Mouse (Mus musculus) adrenal gland, adult (tissue): ENCODE results near the gene Myh1.

Experiments used
- DNase-seq, 2 experiments: peaks; one replicate each; pipeline ENCODE4 v3.0.0; 2022 to 2023; ENCODE audit warnings: low spot score in 1 of 2; ENCODE audit not compliant: inconsistent age in 2 of 2

The Myh1 gene

GRCm38 (mm10) chr11:67199752-67200151 lies at the start of gene Myh1:
Myh1 (plus strand) TSS chr11:67200052.
- DNase-seq, result no peak

- no peak for DNase-seq
These were observed 49.6 kb upstream of the Myh1 start for GRCm38 (mm10) chr11:67150237-67150636.

- DNase-seq, result no peak
These were observed 48.7 kb upstream of the Myh1 start for GRCm38 (mm10) chr11:67151159-67151558.

DNA sequence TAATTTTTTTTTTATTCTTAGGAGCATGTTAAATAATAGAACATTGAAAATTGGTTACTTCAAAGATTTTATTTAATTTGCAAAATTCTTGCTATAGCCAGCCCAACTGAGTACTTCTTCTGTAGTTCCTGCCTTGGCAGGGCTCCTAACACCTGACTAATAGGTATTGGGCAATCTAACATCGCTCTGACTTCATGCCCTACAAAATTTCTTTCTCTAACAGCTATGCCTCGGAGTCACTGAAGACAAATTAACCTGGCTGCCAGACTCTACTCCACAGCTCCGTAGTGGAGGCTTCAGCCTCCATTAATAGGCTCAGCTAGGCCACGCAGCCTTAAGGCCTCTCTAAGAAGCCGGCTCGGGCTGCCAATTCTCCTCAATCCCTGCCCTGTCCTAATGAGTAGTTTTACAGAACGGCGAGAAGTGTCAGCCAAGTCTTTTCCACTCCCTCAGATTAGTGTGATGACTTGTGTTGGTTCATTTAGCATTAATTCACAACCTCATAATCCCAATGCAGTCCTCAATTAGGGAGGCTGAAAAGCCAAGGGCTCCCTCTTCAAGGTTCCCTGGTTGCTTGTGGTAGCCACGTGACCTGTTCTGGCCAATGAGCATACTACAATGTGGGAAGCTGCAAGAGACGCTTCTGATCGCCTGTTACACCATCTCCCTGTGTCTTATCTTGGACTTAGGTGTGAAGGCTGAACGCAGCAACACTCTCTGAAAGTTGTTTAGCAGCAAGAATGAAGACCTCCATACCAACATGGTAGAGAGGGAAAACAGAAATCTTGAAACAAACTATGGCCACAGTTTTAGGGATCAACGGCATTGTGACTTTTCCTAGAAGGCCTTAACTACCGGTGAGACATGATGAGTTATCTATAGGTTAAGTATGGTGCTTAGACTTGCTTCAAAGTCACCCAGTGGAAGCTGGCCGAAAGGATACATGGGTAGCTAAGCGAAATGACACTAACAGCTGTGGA lies 47.9 kb upstream of the Myh1 start:
- peak in 1 of 2 experiments; percentile 76 for DNase-seq

GRCm38 (mm10) chr11:67153123-67153522 lies 46.7 kb upstream of the Myh1 start:
- peak in 1 of 2 experiments; percentile 22 for DNase-seq

DNA sequence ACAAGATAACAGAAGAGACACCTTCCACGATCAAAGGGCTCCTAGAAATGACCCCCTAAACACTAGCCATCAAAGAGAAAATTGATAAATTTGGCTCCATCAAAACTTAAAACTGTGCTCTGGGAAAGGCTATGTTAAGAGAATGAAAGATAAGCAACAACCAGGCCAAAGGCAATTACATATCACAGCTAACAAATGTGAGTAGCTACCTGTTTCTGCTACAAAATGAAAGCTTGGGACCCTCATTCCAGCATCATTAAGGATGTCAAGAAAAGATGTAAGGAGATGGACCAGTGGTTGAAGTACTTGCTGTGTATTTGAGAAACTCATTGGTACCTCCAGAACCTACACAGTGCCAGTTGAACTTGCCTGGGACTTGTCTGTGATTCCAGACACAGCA lies 46.0 kb upstream of the Myh1 start:
- no peak for DNase-seq

- DNase-seq, result no peak
These were observed 44.2 kb upstream of the Myh1 start for GRCm38 (mm10) chr11:67155650-67156049.

DNA sequence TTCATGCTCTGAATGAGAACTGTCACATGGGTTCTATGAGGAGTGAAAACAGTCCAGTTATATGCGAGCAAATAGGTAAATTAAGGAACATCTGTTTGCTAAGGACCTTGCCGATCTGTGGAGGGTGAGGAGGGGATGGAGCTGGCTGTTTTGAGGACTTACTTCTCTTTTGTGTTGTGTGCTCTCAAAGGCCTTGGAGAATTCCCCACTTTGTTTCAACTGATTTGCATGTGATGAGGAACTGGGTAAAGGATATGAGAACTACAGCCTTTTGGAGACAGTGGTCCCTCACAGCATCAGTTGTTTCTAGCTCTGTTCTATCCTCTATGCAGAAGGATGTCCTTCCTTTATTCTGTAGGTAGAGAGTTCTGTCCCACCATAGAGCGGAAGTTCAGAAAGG lies 39.7 kb upstream of the Myh1 start:
- DNase-seq, result no peak

GRCm38 (mm10) chr11:67163701-67164100 lies 36.2 kb upstream of the Myh1 start:
- DNase-seq, result no peak

DNA sequence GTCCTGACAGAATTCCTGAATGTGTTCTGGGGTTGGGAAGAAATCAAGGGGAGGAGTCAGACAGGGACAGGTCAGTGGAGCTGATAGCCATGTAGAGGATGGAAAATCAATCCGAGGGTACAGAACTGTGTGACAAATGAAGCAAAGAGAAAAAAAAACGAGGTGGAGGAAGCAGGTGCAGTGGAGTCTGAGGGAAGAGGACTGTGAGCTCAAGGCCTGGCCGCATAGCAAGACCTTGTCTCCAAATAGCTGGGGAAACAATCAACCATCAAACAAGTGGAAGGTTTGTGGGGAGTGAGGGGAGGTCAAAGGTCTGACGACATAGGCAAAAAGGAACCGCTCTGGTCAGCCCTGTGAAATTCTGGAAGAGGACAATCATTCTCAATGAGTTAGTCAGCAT lies 35.0 kb upstream of the Myh1 start:
- no peak for DNase-seq

DNA sequence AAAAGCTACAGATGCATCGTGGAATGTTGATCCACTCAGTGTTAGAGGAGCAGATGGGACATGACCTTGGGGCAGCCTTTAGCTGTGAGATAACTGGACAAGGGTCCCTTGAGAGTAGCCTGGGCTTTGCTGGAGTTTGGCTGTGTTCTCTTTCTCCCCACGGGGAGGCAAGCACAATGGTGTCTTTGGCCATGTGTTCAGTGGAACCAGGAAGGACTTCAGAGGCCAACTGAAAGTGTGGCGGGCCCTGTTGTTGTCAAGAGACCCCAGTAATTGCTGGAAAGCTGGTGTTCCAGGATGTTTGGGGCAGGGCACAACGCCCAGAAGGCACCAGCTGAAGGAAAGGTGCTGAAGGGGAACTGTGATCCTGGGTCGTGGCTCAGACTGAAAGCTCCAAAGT lies 30.6 kb upstream of the Myh1 start:
- DNase-seq, result no peak

GRCm38 (mm10) chr11:67170727-67171126 lies 29.1 kb upstream of the Myh1 start, which contains the start of gene Myh2:
Myh2 (plus strand) TSS chr11:67171027.
- DNase-seq, result no peak

DNA sequence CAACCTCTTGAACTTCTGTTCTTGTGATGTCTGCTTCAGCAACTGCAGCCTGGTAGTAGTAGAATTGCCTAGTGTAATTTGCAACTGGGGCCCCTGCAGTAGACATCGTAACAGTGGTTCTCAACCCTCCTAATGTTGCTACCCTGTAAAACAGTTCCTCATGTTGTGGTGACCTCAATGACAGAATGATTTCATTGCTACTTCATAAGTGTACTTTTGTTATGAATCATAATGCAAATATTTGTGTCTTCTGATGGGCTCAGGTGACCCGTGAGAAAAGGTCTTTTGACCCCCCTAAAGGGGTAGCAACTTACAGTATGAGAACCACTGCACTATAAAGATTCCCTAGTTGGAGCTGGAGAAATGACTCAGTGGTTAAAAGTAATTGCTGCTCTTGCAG lies 27.4 kb upstream of the Myh1 start:
- no peak for DNase-seq

DNA sequence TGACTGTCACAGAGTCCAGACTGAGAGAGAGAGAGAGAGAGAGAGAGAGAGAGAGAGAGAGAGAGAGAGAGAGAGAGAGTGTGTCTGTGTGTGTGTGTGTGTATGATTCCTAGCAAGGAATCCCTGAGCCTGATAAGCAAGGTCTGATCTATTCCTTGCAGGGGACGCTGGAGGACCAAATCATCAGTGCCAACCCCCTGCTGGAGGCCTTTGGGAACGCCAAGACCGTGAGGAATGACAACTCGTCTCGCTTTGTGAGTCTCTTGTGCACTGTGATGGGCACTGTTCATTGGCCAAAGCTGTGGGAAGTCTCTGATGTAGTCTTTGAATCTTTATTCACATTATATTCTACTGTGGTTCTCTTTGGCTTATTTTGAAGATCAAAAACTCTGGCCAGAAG lies 23.5 kb upstream of the Myh1 start:
- no peak for DNase-seq

- no peak for DNase-seq
These were observed 9.5 kb upstream of the Myh1 start for GRCm38 (mm10) chr11:67190316-67190715.

- no peak for DNase-seq
These were observed 9.0 kb upstream of the Myh1 start for GRCm38 (mm10) chr11:67190814-67191213.

GRCm38 (mm10) chr11:67191496-67191895 lies 8.4 kb upstream of the Myh1 start:
- no peak for DNase-seq

- no peak for DNase-seq
These were observed 531 bp upstream of the Myh1 start for GRCm38 (mm10) chr11:67199321-67199720.

GRCm38 (mm10) chr11:67204766-67205165 lies 4.9 kb downstream of the Myh1 start:
- peak in 1 of 2 experiments; percentile 41 for DNase-seq

- DNase-seq, result no peak
These were observed 22.0 kb downstream of the Myh1 start for GRCm38 (mm10) chr11:67221803-67222202.

- no peak for DNase-seq
These were observed 24.6 kb downstream of the Myh1 start for GRCm38 (mm10) chr11:67224466-67224865.

- DNase-seq, result no peak
These were observed 28.9 kb downstream of the Myh1 start for GRCm38 (mm10) chr11:67228731-67229130.

GRCm38 (mm10) chr11:67229166-67229565 lies 29.3 kb downstream of the Myh1 start:
- DNase-seq, result no peak
